Mouse (Mus musculus) layer of hippocampus, adult 6 months (tissue): ENCODE data around the gene Cbln1. TPM values are rescaled to one million over a fixed set of nuclear protein-coding genes. Genes with fewer than 3 reads are reported as not detected.

Experiments
- long read RNA-seq, 2 experiments: library from polyadenylated mRNA; unstranded; transcript quantifications; one replicate each; pipeline ENCODE4 v2.0.0; 2019 to 2020
- polyA plus RNA-seq: library from polyadenylated mRNA; unstranded; fragments of <200 nt; fragmentation: Nextera tagmentation; gene quantifications from 2 replicates; pipeline ENCODE4 v1.2.3, GENCODE M21; 2021

Cbln1 gene
- 0.68 and 1.9 TPM in 2 replicates for polyA plus RNA-seq
- long read RNA-seq, experiment 1, partial matches to known transcripts: 1 of 3 reads
- long read RNA-seq, experiment 1, other reads (novel, unspliced or antisense): 1 of 3 reads
- long read RNA-seq, experiment 2, partial matches to known transcripts: 0 of 5 reads
- long read RNA-seq, experiment 2, other reads (novel, unspliced or antisense): 2 of 5 reads

GRCm38 (mm10) chr8:87472271-87473236, at the start of gene Cbln1:
TSS of gene Cbln1 (minus strand) at chr8:87472609.

Other genes starting within 250 kb of the Cbln1 start
- gene 4933402J07Rik, start 91.2 kb upstream of the Cbln1 start, polyA plus RNA-seq: not detected in 2 replicates